9 mouse cellular contexts compared by ENCODE assay signal in the genomic region with DNA sequence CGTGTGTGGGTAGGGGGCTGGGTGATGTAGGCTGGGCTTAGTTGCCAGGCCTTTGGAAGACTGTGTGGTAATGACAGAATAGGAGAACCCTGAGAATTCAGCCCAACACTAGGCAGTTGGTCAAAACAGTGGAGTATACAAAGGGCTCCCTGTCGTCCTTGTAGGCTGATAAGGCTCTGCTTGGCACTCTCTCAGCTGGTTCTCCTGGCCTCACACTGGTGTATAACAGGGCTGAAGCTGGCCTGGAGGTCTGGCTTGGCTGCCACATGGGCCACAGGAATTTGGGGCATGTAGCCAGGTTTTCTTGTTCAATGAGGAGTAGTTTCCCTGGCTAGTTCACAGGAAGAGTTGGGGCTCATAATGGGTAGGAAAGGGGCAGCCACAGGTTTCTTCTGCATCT. TPM values are rescaled to one million over a fixed set of nuclear protein-coding genes. Genes with fewer than 3 reads are reported as not detected.
A peak's percentile ranks its signal among the peaks of the same experiment; 100 is the strongest.
DNase-seq lines count a peak whose midpoint lies in the region; ATAC-seq lines count a peak whose summit lies in the region.
"Had no signal": no experiment of that assay in that cellular context is flagged by ENCODE, and none has a peak within 500 bp of the region (broad histone marks: within the 10 kb centered on the region; RNA-seq: fewer than 3 reads in every experiment).

No protein-coding gene starts in this region.

- intact Hi-C loops in heart, postnatal 36 days (cut with DNase I) = no loop called here

- DNase-seq in layer of hippocampus, adult 9-11 months = peak; percentile 58
- DNase-seq in layer of hippocampus, postnatal 25 days (ENCODE audit: extremely low spot score in 1 of 2, low spot score in 1 of 2) = no peak
- DNase-seq in cerebellum, postnatal 36 days = peak; percentile 59 to 62
- peak; percentile 27 to 29 for DNase-seq in heart, postnatal 36 days
- no peak for DNase-seq in kidney, postnatal 10 days
- DNase-seq in left cerebral cortex, adult 11 months (ENCODE audit: low spot score) = no peak

- ATAC-seq in neural tube, embryonic 12.5 days (ENCODE audit: low FRiP score, low read depth) = no peak
- ATAC-seq in erythroid progenitor cell, adult 5-6 weeks (replicated peaks; ENCODE audit: low FRiP score, poor library complexity, severe bottlenecking) = no peak

- WGBS in neural tube, embryonic 12.5 days = 69% methylated on average over 2 of the region's 2 CpGs

- H3K9me3 ChIP-seq in neural tube, embryonic 12.5 days = no peaks in the 10 kb centered on the region

- H3K36me3 ChIP-seq in neural tube, embryonic 12.5 days = peaks cover 38% of the 10 kb centered on the region
- H3K36me3 ChIP-seq: G1E had no signal

- H3K4me2 ChIP-seq in neural tube, embryonic 12.5 days (replicated peaks) = peak overlapping the region; percentile 83

- peak overlapping the region; percentile 93 for H3K4me3 ChIP-seq in neural tube, embryonic 12.5 days

- H3K27ac ChIP-seq in neural tube, embryonic 12.5 days = no peak overlapping the region

- peaks cover 47% of the 10 kb centered on the region for H3K4me1 ChIP-seq in neural tube, embryonic 12.5 days

- no peaks in the 10 kb centered on the region for H3K27me3 ChIP-seq in neural tube, embryonic 12.5 days (replicated peaks)

- H3K9ac ChIP-seq in neural tube, embryonic 12.5 days = peak overlapping the region; percentile 97

RNA-seq across cellular contexts. Expression of a gene that starts 2.0 kb away (rescaled TPM):
- 10 to 100 TPM; 63.9 to 72.4 TPM for total RNA-seq in layer of hippocampus, postnatal 25 days (2021)
- 1 to 10 TPM; 5.0 to 6.4 TPM for total RNA-seq in heart, postnatal 36 days (2021)
- 425 and 434 TPM in 2 replicates for polyA plus RNA-seq in neural tube, embryonic 12.5 days (2016; fragmentation: Nextera tagmentation; extraction: Ambion mirVana)
- total RNA-seq in erythroid progenitor cell, adult 5-6 weeks (2015; ENCODE audit: low replicate concordance) = not detected in 2 replicates
- not detected in 2 replicates for total RNA-seq in erythroid progenitor cell, adult 5-6 weeks (2017; ENCODE audit: low replicate concordance)
- polyA plus RNA-seq: G1E had no signal

Comparison
In these comparisons a context has a peak if more than half of its experiments do, and no peak if none do; other contexts are left out.
1. DNase-seq: peak in layer of hippocampus, adult 9-11 months (single experiment), cerebellum, postnatal 36 days (2 of 2) and heart, postnatal 36 days (2 of 2); none in layer of hippocampus, postnatal 25 days (0 of 2), kidney, postnatal 10 days (single experiment) and left cerebral cortex, adult 11 months (single experiment).
2. RNA of a gene that starts 2.0 kb away (total RNA-seq): 63.9 to 72.4 TPM in layer of hippocampus, postnatal 25 days; 5.0 to 6.4 TPM in heart, postnatal 36 days and not detected in erythroid progenitor cell, adult 5-6 weeks; every median in the first group is over 4 times any median in the second.